Mouse (Mus musculus) forebrain, embryonic 16.5 days (tissue): ENCODE measurements at regions not wholly inside any gene's neighbourhood (a gene's known extent, or its start where the extent isn't known, plus 50 kb on each side); places are given as distances from the start of the nearest gene placed in this dataset.

Experiments
- ATAC-seq: fragments of 200-750 bp; cut with Nextera tagmentation; 2 replicates; pipeline ENCODE4 v1.8.0; 2017; ENCODE audit warnings: mild to moderate bottlenecking, moderate library complexity
- H3K27ac ChIP-seq: fragments of 300-500 bp; sonication (generic); 2 replicates; pipeline ENCODE4 v1.5.1; 2014; ENCODE audit warnings: low read length, control low read depth
- H3K27me3 ChIP-seq: fragments of 300-500 bp; sonication (generic); replicated peaks from 2 replicates; pipeline ENCODE4 v1.6.1; 2014; ENCODE audit warnings: low read length; ENCODE audit not compliant: control insufficient read depth, insufficient read depth
- H3K36me3 ChIP-seq: fragments of 300-500 bp; sonication (generic); 2 replicates; pipeline ENCODE4 v1.6.1; 2014; ENCODE audit not compliant: control insufficient read depth, insufficient read depth
- H3K4me1 ChIP-seq: fragments of 300-500 bp; sonication (generic); replicated peaks from 2 replicates; pipeline ENCODE4 v1.6.1; 2014; ENCODE audit warnings: low read length; ENCODE audit not compliant: control insufficient read depth, insufficient read depth
- H3K4me2 ChIP-seq: fragments of 300-500 bp; sonication (generic); 2 replicates; pipeline ENCODE4 v1.6.1; 2014; ENCODE audit warnings: mild to moderate bottlenecking, low read length, control low read depth
- H3K4me3 ChIP-seq: fragments of 300-500 bp; sonication (generic); replicated peaks from 2 replicates; pipeline ENCODE4 v1.5.1; 2014; ENCODE audit warnings: mild to moderate bottlenecking, low read length, control low read depth
- H3K9ac ChIP-seq: fragments of 300-500 bp; sonication (generic); replicated peaks from 2 replicates; pipeline ENCODE4 v1.6.1; 2014; ENCODE audit warnings: low read depth, low read length, control low read depth
- H3K9me3 ChIP-seq: fragments of 300-500 bp; sonication (generic); 2 replicates; pipeline ENCODE4 v1.6.1; 2016; ENCODE audit warnings: low read length; ENCODE audit not compliant: control insufficient read depth
- WGBS: fragments of 180-500 bp; shearing (Covaris S2); extraction: QIAGEN DNeasy Blood & Tissue Kit; methylation state at CpG from one replicate; pipeline ENCODE4 v1.1.7; 2014; 5-methylcytosine and 5-hydroxymethylcytosine counted together

GRCm38 (mm10) chr7:95954511-95954910, 216.5 kb upstream of the Tenm4 start:
- Histone ChIP-seq H3K36me3 (no peaks in the 10 kb centered on the region), H3K9ac (no peak overlapping the region), H3K4me1 (no peaks in the 10 kb centered on the region), H3K27me3 (no peaks in the 10 kb centered on the region), H3K4me3 (no peak overlapping the region), H3K4me2 (no peak overlapping the region), H3K9me3 (no peaks in the 10 kb centered on the region), H3K27ac (no peak overlapping the region)
- 93% methylated on average over 2 of the region's 2 CpGs for WGBS
- ATAC-seq, result no peak

- Histone ChIP-seq H3K27ac (no peak overlapping the region), H3K4me2 (no peak overlapping the region), H3K27me3 (no peaks in the 10 kb centered on the region), H3K9ac (no peak overlapping the region), H3K36me3 (no peaks in the 10 kb centered on the region), H3K9me3 (no peaks in the 10 kb centered on the region), H3K4me1 (no peaks in the 10 kb centered on the region), H3K4me3 (no peak overlapping the region)
- WGBS, result 50% methylated on average over 2 of the region's 2 CpGs
- ATAC-seq, result no peak
These were observed 215.9 kb upstream of the Tenm4 start for GRCm38 (mm10) chr7:95955119-95955518.

DNA sequence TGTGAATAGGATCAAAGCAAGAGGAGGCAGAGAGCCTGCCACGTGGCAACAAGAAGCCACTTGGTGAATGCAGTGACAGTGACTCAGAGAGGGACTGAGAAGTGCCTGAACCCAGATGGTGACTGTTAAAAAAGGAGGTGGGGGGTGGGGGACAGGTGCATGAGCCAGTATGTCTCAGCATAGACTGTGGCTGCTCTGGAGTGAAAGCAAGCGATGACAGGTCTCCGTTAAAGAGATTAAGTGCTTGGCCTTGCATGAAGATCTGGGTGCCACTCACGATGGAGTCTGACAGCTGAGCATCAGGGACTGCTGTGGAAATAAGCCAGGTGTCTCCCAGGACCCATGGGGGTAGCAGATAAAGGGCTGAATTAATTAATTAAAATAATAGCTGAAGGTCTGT, 212.0 kb upstream of the Tenm4 start:
- 39% methylated on average over 4 of the region's 4 CpGs for WGBS
- H3K9ac ChIP-seq, result no peak overlapping the region
- H3K4me3 ChIP-seq, result no peak overlapping the region
- H3K4me1 ChIP-seq, result no peaks in the 10 kb centered on the region
- ATAC-seq, result peak; percentile 68
- no peaks in the 10 kb centered on the region for H3K9me3 ChIP-seq
- H3K36me3 ChIP-seq, result no peaks in the 10 kb centered on the region
- H3K27ac ChIP-seq, result no peak overlapping the region
- H3K4me2 ChIP-seq, result no peak overlapping the region
- no peaks in the 10 kb centered on the region for H3K27me3 ChIP-seq

DNA sequence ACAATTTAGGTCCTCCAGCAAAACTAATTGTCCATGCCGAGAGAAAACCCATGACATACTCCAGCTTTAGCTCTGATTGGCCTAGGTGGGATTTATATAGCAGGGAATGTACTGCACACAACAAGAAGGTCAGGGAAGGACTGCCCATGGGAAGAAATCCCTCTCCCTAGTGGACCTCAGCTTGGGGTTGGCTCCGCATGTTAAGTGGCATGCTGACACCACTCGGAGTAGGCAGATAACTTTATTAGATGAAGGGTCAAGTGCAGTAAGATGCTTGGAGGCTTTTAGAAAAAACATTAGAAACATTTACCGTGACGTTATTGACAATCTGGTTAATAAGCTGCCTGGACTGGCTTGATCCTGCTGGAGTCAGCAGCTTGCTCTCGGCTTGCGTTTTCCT, 199.2 kb upstream of the Tenm4 start:
- no peaks in the 10 kb centered on the region for H3K9me3 ChIP-seq
- H3K9ac ChIP-seq, result no peak overlapping the region
- no peaks in the 10 kb centered on the region for H3K27me3 ChIP-seq
- no peak overlapping the region for H3K4me2 ChIP-seq
- H3K4me3 ChIP-seq, result no peak overlapping the region
- no peaks in the 10 kb centered on the region for H3K36me3 ChIP-seq
- no peaks in the 10 kb centered on the region for H3K4me1 ChIP-seq
- no peak for ATAC-seq
- WGBS, result 90% methylated on average over 7 of the region's 7 CpGs
- no peak overlapping the region for H3K27ac ChIP-seq

- H3K4me1 ChIP-seq, result no peaks in the 10 kb centered on the region
- H3K4me2 ChIP-seq, result no peak overlapping the region
- H3K27ac ChIP-seq, result no peak overlapping the region
- H3K9me3 ChIP-seq, result no peaks in the 10 kb centered on the region
- WGBS, result 40% methylated on average over 2 of the region's 2 CpGs
- no peak overlapping the region for H3K9ac ChIP-seq
- H3K27me3 ChIP-seq, result no peaks in the 10 kb centered on the region
- H3K4me3 ChIP-seq, result no peak overlapping the region
- no peaks in the 10 kb centered on the region for H3K36me3 ChIP-seq
- ATAC-seq, result no peak
These were observed 197.0 kb upstream of the Tenm4 start for GRCm38 (mm10) chr7:95974085-95974484.

DNA sequence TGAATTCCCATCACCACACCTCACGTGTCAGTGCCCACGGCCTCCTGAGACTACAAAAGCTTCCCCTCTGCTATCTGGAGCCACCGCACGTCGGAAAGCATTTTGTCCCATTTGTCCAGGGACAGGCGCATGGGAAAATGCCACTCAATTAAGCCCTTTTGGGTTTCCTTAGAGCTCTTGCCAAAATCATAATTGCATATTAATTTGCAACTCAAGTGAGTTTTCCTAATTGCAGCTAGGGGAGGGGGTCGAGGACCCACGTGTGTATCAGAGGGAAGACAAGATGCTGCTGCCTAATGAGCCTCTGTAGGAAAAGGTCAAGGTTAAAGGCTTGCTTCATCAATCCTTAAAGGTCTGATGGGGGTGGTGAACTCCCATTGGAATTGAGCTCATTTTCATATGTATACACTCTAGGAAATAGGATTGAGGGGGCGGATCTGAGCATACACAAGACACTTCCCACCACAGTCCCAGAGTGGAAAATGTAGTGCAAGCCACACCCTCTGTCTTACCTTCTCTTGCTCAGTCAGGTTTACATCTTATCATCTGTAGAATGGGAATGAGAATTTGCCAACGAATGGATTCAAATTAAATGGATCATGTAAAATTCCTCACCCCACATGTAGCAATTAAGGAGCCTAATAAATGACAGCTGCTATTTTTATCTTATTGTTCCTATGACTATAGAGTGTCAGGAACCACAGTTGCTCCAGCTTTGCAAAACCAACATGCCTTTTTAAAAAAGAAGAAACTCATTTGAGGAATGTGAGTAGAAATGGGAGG, 179.6 kb upstream of the Tenm4 start:
- 10% methylated on average over 10 of the region's 10 CpGs for WGBS
- no peak overlapping the region for H3K4me3 ChIP-seq
- no peaks in the 10 kb centered on the region for H3K9me3 ChIP-seq
- no peak overlapping the region for H3K4me2 ChIP-seq
- H3K27ac ChIP-seq, result no peak overlapping the region
- ATAC-seq, result peak; percentile 72
- no peak overlapping the region for H3K9ac ChIP-seq
- H3K36me3 ChIP-seq, result no peaks in the 10 kb centered on the region
- no peaks in the 10 kb centered on the region for H3K27me3 ChIP-seq
- H3K4me1 ChIP-seq, result peaks cover 7% of the 10 kb centered on the region; the same call in 1 of the 2 replicates

- Histone ChIP-seq H3K27ac (no peak overlapping the region), H3K27me3 (no peaks in the 10 kb centered on the region), H3K4me1 (peaks cover 7% of the 10 kb centered on the region; the same call in 1 of the 2 replicates), H3K9me3 (no peaks in the 10 kb centered on the region), H3K36me3 (no peaks in the 10 kb centered on the region), H3K9ac (no peak overlapping the region), H3K4me3 (no peak overlapping the region), H3K4me2 (no peak overlapping the region)
- 81% methylated on average over 3 of the region's 3 CpGs for WGBS
- no peak; the same call in 1 of the 2 replicates for ATAC-seq
These were observed 179.0 kb upstream of the Tenm4 start for GRCm38 (mm10) chr7:95992033-95992516.

- no peak overlapping the region for H3K9ac ChIP-seq
- no peak overlapping the region for H3K4me2 ChIP-seq
- H3K4me1 ChIP-seq, result peaks cover 7% of the 10 kb centered on the region; the same call in 1 of the 2 replicates
- H3K4me3 ChIP-seq, result no peak overlapping the region
- H3K27me3 ChIP-seq, result no peaks in the 10 kb centered on the region
- no peak for ATAC-seq
- H3K27ac ChIP-seq, result no peak overlapping the region
- no peaks in the 10 kb centered on the region for H3K9me3 ChIP-seq
- H3K36me3 ChIP-seq, result no peaks in the 10 kb centered on the region
- WGBS, result 79% methylated on average over 3 of the region's 3 CpGs
These were observed 178.5 kb upstream of the Tenm4 start for GRCm38 (mm10) chr7:95992521-95992920.

GRCm38 (mm10) chr7:95997190-95997589, 173.9 kb upstream of the Tenm4 start:
- Histone ChIP-seq H3K36me3 (no peaks in the 10 kb centered on the region), H3K9ac (no peak overlapping the region), H3K27ac (no peak overlapping the region), H3K4me2 (no peak overlapping the region), H3K4me3 (no peak overlapping the region), H3K27me3 (no peaks in the 10 kb centered on the region), H3K9me3 (no peaks in the 10 kb centered on the region), H3K4me1 (no peaks in the 10 kb centered on the region)
- 36% methylated on average over 3 of the region's 3 CpGs for WGBS
- no peak for ATAC-seq
